Mouse (Mus musculus) G1E-ER4 (cell line): ENCODE measurements around the gene Rab15. TPM values are rescaled to one million over a fixed set of nuclear protein-coding genes. Genes with fewer than 3 reads are reported as not detected.

ENCODE experiments used
- GATA1 ChIP-seq: IDR thresholded peaks from one replicate; pipeline ENCODE4 v1.8.0; 2012; ENCODE audit warnings: low read length, inconsistent platforms
- polyA plus RNA-seq: library from polyadenylated mRNA; stranded (reverse); fragments of >175 nt; gene quantifications from 2 replicates; pipeline ENCODE4 v1.2.3, GENCODE M21; 2012

The Rab15 gene
- not detected in 2 replicates for polyA plus RNA-seq

- TF ChIP-seq GATA1: no peak
Observed at GRCm38 (mm10) chr12:76822651-76823041, at the start of gene Rab15. TSS of gene Rab15 (minus strand) at chr12:76822908.

- TF ChIP-seq GATA1: no peak
Observed at GRCm38 (mm10) chr12:76869561-76869960, 46.9 kb upstream of the Rab15 start.

GRCm38 (mm10) chr12:76868463-76869198 lies 45.9 kb upstream of the Rab15 start:
- TF ChIP-seq GATA1: no peak

GRCm38 (mm10) chr12:76867586-76868280 lies 45.0 kb upstream of the Rab15 start:
- TF ChIP-seq GATA1: no peak

- TF ChIP-seq GATA1: no peak
Observed at GRCm38 (mm10) chr12:76865266-76865665, 42.6 kb upstream of the Rab15 start.

- TF ChIP-seq GATA1: no peak
Observed at GRCm38 (mm10) chr12:76863651-76864050, 40.9 kb upstream of the Rab15 start.

GRCm38 (mm10) chr12:76857087-76857486 lies 34.4 kb upstream of the Rab15 start:
- no peak for TF ChIP-seq GATA1

GRCm38 (mm10) chr12:76853378-76854142 lies 30.9 kb upstream of the Rab15 start:
- TF ChIP-seq GATA1: no peak

GRCm38 (mm10) chr12:76852419-76852818 lies 29.7 kb upstream of the Rab15 start:
- TF ChIP-seq GATA1: no peak

GRCm38 (mm10) chr12:76844346-76845061 lies 21.8 kb upstream of the Rab15 start:
- no peak for TF ChIP-seq GATA1

GRCm38 (mm10) chr12:76840081-76840480 lies 17.4 kb upstream of the Rab15 start:
- no peak for TF ChIP-seq GATA1

GRCm38 (mm10) chr12:76839298-76839697 lies 16.6 kb upstream of the Rab15 start:
- no peak for TF ChIP-seq GATA1

GRCm38 (mm10) chr12:76837844-76838650 lies 15.3 kb upstream of the Rab15 start:
- no peak for TF ChIP-seq GATA1

GRCm38 (mm10) chr12:76837101-76837843 lies 14.6 kb upstream of the Rab15 start:
- no peak for TF ChIP-seq GATA1
